Mouse (Mus musculus) gastrocnemius, postnatal 10 days (tissue): ENCODE results near the gene Mon2. TPM values are rescaled to one million over a fixed set of nuclear protein-coding genes. Genes with fewer than 3 reads are reported as not detected.

Experiments
- DNase-seq: peaks from one replicate; pipeline ENCODE4 v3.0.0; 2021; ENCODE audit warnings: mixed read lengths
- microRNA-seq, 2 experiments: library from miRNA; unstranded; fragments of <30 nt; microRNA quantifications; one replicate each; pipeline ENCODE4 v1.2.0; 2021
- total RNA-seq, 2 experiments: library from RNA; stranded (reverse); gene quantifications; 2 replicates each; pipeline ENCODE4 v1.2.3; 2021

Mon2 gene
- total RNA-seq, 2 experiments from 2014 or later = 47.7 to 56.5 TPM

GRCm38 (mm10) chr10:122961494-122961893 lies 114.8 kb downstream of the Mon2 start:
- DNase-seq = no peak

DNA sequence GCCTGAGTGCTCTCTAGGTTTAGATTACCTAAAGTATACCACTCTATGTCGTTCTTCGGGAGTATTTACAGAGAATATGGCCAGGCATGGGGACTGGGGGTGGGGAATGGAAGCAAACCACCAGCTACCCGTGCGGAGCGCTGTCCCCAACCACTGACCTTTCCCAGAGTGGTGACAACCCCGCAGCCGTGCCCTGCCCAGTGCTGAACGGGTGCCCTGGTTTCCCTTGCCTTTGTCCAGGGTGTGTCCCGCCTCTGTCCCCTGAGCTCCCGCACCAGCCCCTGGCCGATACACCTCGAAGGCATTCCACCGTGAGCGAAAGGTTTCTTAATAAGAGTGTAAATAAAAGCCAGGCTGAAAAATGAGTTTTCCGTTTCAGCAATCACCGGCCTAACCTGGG lies 115.6 kb downstream of the Mon2 start:
- no peak for DNase-seq

DNA sequence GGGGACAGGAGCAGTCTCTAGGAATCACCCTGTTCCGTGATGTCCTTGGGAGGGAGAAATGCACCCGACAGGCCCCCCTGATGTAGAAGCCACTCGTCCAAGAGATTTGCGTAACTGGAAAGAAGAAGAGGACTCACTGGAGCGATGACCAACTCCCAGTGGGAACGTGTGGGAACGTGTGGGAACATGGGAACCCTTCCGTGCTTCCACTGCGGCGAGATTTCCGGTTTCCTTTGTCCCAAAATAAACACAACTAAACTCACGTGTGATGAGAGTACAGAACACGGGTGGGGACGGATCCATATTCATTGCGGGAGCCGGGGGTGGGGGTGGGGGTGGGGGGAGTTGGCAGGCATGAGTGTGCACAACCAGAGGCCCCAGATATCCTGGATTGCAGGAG lies 116.1 kb downstream of the Mon2 start:
- no peak for DNase-seq

- DNase-seq = no peak
Observed at GRCm38 (mm10) chr10:122958699-122959098, 117.6 kb downstream of the Mon2 start.

DNA sequence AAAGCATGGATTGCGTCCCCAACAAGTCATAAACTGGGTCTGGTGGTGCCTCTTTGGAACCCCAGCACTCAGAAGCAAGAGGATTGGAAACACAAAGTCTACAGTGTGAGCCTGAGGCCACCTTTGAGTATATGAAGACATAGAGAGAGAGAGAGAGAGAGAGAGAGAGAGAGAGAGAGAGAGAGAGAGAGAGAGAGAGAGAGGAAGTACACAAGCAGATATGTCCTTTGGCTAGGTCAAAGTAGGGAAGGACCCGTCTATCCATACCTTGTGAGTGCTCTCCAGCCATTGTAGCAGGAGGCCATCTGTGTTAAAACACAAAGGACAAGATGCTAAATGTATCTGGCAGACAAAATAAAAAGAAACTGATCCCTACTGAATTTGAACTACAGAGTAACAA lies 118.4 kb downstream of the Mon2 start:
- no peak for DNase-seq

- no peak for DNase-seq
Observed at GRCm38 (mm10) chr10:122953576-122953975, 122.7 kb downstream of the Mon2 start.

- DNase-seq = no peak
Observed at GRCm38 (mm10) chr10:122950966-122951365, 125.3 kb downstream of the Mon2 start.

GRCm38 (mm10) chr10:122944888-122945287 lies 131.4 kb downstream of the Mon2 start:
- DNase-seq = no peak

DNA sequence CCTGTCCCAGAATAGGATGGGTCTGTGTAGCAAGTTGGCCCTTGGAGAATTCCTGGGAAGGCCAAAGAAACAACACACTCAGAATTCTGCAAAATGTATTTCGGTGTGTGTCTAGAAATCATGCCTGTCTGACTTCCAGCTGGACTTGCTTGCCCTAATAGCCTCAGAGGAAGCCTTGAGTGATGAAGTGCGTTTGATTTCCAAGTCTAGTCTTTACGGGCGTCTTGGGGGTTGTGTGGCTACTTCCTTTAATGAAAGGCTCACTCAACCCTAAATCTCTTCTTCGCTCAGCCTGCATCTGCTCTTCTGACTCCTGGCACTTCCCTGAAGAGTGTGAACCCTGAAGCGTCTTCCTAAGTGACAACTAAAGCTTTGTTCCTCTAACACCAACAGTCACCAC lies 132.5 kb downstream of the Mon2 start:
- no peak for DNase-seq

DNA sequence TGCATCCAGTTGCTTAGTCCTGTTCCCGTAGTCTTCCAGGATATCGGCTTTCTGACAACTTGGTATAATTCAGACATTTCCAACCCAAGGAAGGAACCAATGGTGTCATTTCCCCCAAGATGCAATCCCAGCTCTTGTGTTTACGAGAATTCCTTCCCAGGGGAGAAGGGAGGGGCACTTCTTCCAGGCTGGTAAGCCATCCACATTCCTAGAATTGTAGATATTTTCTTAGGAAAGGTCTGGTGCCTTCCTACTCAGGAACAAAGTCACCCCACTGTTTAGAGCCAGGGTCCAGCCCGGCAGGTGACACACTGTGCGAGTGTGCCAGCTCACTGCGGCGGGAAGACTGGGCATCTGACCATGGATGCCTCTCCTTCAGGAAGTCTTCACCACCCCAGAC lies 133.5 kb downstream of the Mon2 start:
- DNase-seq = no peak

Small RNA genes lying within 50 kb of the gene (microRNA-seq; reads per million reads assigned to microRNA genes)
- 67,286 to 83,629 reads per million in 2 experiments for gene Mirlet7i

Other genes with a start within 250 kb of the Mon2 start
- gene Usp15, start 120.5 kb upstream of the Mon2 start, total RNA-seq = 100 to 1,000 TPM; 144 to 145 TPM
- gene Fam19a2, start 187.5 kb upstream of the Mon2 start, total RNA-seq = under 1 TPM; 0.19 to 0.20 TPM